Mouse (Mus musculus) limb, embryonic 14.5 days (tissue): ENCODE measurements around the gene Mutyh. TPM values are rescaled to one million over a fixed set of nuclear protein-coding genes. Genes with fewer than 3 reads are reported as not detected.

Experiments used
- ATAC-seq: fragments of 200-750 bp; cut with Nextera tagmentation; 2 replicates; pipeline ENCODE4 v1.8.0; 2017; ENCODE audit warnings: low read depth, moderate number of reproducible peaks, moderate TSS enrichment; ENCODE audit not compliant: low FRiP score
- DNase-seq: peaks from one replicate; pipeline ENCODE4 v3.0.0-alpha.2; 2015; ENCODE audit warnings: low spot score
- H3K27ac ChIP-seq: fragments of 300-500 bp; sonication (generic); replicated peaks from 2 replicates; pipeline ENCODE4 v1.5.1; 2014; ENCODE audit warnings: low read depth, mild to moderate bottlenecking, low read length, moderate library complexity, mixed read lengths
- H3K27me3 ChIP-seq: fragments of 300-500 bp; sonication (generic); 2 replicates; pipeline ENCODE4 v1.6.1; 2014; ENCODE audit warnings: low read length, mixed read lengths; ENCODE audit not compliant: control insufficient read depth, insufficient read depth
- H3K36me3 ChIP-seq: fragments of 300-500 bp; sonication (generic); 2 replicates; pipeline ENCODE4 v1.6.1; 2014; ENCODE audit warnings: mild to moderate bottlenecking, low read length, moderate library complexity, mixed read lengths; ENCODE audit not compliant: control insufficient read depth, insufficient read depth
- H3K4me1 ChIP-seq: fragments of 300-500 bp; sonication (generic); 2 replicates; pipeline ENCODE4 v1.6.1; 2014; ENCODE audit warnings: antibody characterized with exemption, low read length, mixed read lengths; ENCODE audit not compliant: control insufficient read depth, insufficient read depth
- H3K4me2 ChIP-seq: fragments of 300-500 bp; sonication (generic); replicated peaks from 2 replicates; pipeline ENCODE4 v1.6.1; 2014; ENCODE audit warnings: low read depth, mild to moderate bottlenecking, low read length, moderate library complexity; ENCODE audit not compliant: severe bottlenecking
- H3K4me3 ChIP-seq: fragments of 300-500 bp; sonication (generic); replicated peaks from 2 replicates; pipeline ENCODE4 v1.5.1; 2014; ENCODE audit warnings: low read length
- H3K9ac ChIP-seq: fragments of 300-500 bp; sonication (generic); 2 replicates; pipeline ENCODE4 v1.6.1; 2014; ENCODE audit warnings: mild to moderate bottlenecking, low read depth, low read length, moderate library complexity; ENCODE audit not compliant: severe bottlenecking
- H3K9me3 ChIP-seq: fragments of 300-500 bp; sonication (generic); 2 replicates; pipeline ENCODE4 v1.6.1; 2016; ENCODE audit warnings: low read length; ENCODE audit not compliant: control insufficient read depth
- POLR2A ChIP-seq: fragments of 200-500 bp; IDR thresholded peaks from 2 replicates; pipeline ENCODE4 v1.8.0; 2012; ENCODE audit warnings: inconsistent platforms, mild to moderate bottlenecking, moderate library complexity, borderline replicate concordance; ENCODE audit not compliant: insufficient read depth, insufficient read length; ENCODE audit errors: extremely low read depth
- WGBS: fragments of 180-500 bp; shearing (Covaris S2); extraction: QIAGEN DNeasy Blood & Tissue Kit; methylation state at CpG from one replicate; pipeline ENCODE4 v1.1.7; 2014; 5-methylcytosine and 5-hydroxymethylcytosine counted together
- polyA plus RNA-seq, 2 experiments: library from polyadenylated mRNA; depleted of rRNA in 1 of 2; stranded (reverse) in 1 of 2; unstranded in 1 of 2; fragments of >200 nt; fragmentation: Nextera tagmentation in 1 of 2; extraction: Ambion mirVana in 1 of 2; gene quantifications; 2 replicates each; pipeline versions ENCODE4 v1.2.1 to v1.2.3; 2012 to 2014

Mutyh gene
- polyA plus RNA-seq, 2 experiments: 10.2 to 26.8 TPM

DNA sequence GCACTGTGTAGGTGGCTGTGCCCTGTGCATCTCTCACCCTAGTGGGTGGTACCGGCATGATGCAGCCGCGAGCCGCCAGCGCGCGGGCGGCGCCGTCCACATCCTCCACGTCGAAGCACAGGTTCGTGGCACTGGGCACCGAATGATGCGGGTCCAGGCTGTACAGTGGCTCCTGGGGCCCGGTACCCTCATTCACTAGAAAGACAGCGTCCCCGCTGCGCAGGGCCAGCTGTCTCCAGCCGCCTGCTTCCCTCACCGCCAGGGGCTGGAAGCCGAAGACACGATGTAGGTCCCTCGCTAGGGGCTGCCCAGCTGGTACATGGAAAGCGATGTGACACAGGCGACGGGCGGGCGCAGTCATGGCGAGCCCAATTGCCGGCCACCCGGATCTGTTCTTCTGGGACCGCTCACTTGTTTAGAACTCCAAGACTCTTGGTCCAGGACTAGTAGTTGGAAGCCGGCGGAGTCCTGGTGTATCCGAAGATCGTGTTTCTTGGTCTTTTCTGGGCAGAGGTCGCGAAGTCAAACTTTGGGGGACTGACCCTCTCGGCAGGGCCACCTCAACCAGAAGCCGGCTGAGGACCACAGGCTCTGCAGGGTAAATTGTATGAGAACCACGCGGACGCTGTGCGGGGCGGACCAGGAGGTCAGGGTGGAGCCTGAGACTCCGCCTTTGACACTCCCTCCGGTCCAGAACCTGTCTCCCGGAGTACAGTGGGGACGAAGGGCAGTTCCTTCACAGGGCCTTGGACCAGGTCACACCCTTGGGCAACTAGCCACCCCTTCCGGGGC, 13.6 kb downstream of the Mutyh start:
- ATAC-seq (peak; percentile 78), DNase-seq (peak; percentile 52)
- Histone ChIP-seq H3K27me3 (peaks cover 13% of the 10 kb centered on the region; the same call in 1 of the 2 replicates), H3K27ac (no peak overlapping the region), H3K36me3 (peaks cover 12% of the 10 kb centered on the region; the same call in 1 of the 2 replicates), H3K9me3 (no peaks in the 10 kb centered on the region), H3K4me1 (peaks cover 4% of the 10 kb centered on the region; the same call in 1 of the 2 replicates), H3K4me3 (peak overlapping the region; percentile 52), H3K4me2 (peak overlapping the region; percentile 98), H3K9ac (peak overlapping the region; percentile 55)
- TF ChIP-seq POLR2A: no peak
- 1% methylated on average over 50 of the region's 51 CpGs for WGBS

DNA sequence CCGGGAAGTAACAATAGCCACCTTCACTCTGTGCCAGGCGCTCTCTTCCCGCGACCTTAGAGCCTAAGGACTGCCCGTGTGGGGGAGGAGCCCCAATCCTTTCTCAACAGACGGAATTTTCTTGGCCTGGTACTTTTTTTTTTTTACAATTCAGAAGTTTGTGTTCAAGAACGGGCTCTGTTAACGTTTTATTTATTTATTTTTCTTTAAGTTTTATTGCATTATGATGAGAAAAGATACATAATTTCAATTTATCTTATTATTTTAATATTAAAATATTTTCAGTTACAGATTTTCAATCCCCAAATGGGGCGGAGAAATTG, 14.1 kb downstream of the Mutyh start, which contains the start of gene Hpdl:
Gene Hpdl (minus strand): TSS at position 14 of the 323 bp plus-strand sequence.
- Histone ChIP-seq H3K4me1 (peaks cover 4% of the 10 kb centered on the region; the same call in 1 of the 2 replicates), H3K36me3 (peaks cover 7% of the 10 kb centered on the region; the same call in 1 of the 2 replicates), H3K4me2 (peak within 1 kb of the TSS; percentile 98), H3K4me3 (peak within 1 kb of the TSS; percentile 52), H3K9me3 (no peaks in the 10 kb centered on the region), H3K9ac (peak within 1 kb of the TSS; percentile 55), H3K27me3 (peaks cover 13% of the 10 kb centered on the region; the same call in 1 of the 2 replicates), H3K27ac (no peak within 1 kb of the TSS)
- ATAC-seq (peak; percentile 38; the same call in 1 of the 2 replicates), DNase-seq (no peak)
- no peak for TF ChIP-seq POLR2A
- WGBS: 11% methylated on average over 9 of the region's 9 CpGs

DNA sequence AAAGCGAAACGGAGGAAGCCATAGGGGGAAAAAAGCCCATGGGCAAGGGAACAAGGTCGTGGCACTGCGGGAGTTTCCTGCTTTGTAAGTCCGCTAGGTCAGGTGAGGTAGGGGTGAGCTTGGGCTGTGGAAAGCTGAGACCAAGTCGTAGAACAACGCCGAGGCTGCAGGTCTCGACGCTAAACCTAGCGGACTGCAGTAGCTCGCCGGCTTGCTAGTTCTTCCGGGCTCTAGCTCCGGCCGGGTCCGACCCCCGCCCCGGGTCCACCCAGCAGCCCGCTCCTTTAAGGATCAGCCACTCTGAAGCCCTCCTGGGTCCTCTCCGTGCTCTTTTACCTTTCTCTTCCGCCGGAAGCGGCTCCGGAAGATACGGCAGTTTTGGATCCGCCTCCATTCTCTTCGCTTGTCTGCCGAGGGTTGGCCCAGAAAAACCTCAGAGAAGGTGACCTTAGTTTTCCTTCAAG, 17.1 kb downstream of the Mutyh start:
- Histone ChIP-seq H3K9me3 (no peaks in the 10 kb centered on the region), H3K27me3 (peaks cover 13% of the 10 kb centered on the region; the same call in 1 of the 2 replicates), H3K27ac (peak overlapping the region; percentile 67), H3K4me3 (peak overlapping the region; percentile 55), H3K4me2 (peak overlapping the region; percentile 66), H3K36me3 (no peaks in the 10 kb centered on the region), H3K4me1 (peaks cover 4% of the 10 kb centered on the region; the same call in 1 of the 2 replicates), H3K9ac (peak overlapping the region; percentile 75)
- TF ChIP-seq POLR2A: peak; percentile 59; the same call in 1 of the 2 replicates
- peak; percentile 66 for DNase-seq
- 4% methylated on average over 29 of the region's 29 CpGs for WGBS
- peak; percentile 62 for ATAC-seq

DNA sequence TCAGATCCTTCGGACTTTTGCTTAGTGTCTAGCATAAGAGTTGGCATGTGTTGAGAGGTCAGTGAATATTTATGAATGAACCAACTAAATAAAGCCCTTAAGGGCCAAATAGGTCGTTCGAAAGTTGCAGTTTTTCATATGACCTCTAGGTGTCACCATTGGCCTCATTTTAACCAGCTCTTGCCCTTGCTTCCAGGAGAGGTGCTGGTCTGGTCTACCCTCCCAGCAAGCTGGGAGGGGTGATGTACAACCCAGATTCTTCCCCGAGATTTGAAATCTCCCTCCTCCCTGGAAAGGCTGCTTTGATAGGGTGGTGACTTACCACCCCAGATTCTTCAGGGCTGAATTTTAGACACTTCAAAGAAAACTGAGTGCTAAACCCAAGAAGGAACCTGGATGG, 20.3 kb downstream of the Mutyh start:
- Histone ChIP-seq H3K27me3 (no peaks in the 10 kb centered on the region), H3K36me3 (no peaks in the 10 kb centered on the region), H3K4me1 (peaks cover 4% of the 10 kb centered on the region; the same call in 1 of the 2 replicates), H3K4me2 (no peak overlapping the region), H3K9me3 (no peaks in the 10 kb centered on the region), H3K9ac (no peak overlapping the region), H3K27ac (no peak overlapping the region), H3K4me3 (no peak overlapping the region)
- no peak for TF ChIP-seq POLR2A
- peak; percentile 91 for DNase-seq
- peak; percentile 50; the same call in 1 of the 2 replicates for ATAC-seq
- 4% methylated on average over 4 of the region's 4 CpGs for WGBS

DNA sequence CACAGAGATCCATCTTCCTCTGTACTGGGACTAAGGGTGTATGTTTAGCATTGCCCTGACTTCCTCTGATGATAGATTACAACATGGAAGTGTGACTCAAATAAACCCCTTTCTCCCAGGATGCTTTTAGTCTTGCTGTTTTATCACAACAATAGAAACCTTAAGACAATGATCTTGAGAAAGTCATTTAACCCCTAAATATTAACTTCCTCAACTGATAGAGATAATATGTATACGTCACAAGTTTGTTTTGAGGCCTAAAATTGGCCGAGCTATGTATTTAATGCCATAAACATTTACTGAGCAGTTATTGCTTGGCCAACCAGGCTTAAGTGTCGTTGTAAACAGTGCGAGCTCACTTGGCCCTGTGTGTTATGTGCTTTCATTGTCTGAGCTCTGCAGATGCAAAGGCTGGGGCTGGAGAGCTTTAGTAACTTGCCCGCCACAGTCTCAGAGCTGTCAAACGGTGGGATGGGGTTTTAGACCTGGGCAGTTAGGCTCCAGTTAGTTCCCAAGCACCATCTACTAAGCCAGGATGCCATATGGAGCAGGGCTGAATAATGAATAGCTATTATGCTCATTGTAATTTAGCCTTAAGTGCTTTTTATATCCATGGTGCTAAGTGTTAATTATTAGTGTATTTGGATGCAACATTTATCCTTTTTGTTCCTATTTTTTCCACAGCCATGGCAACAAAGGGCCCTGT, 22.0 kb downstream of the Mutyh start:
- Histone ChIP-seq H3K4me2 (no peak overlapping the region), H3K4me3 (no peak overlapping the region), H3K4me1 (peaks cover 4% of the 10 kb centered on the region; the same call in 1 of the 2 replicates), H3K9ac (no peak overlapping the region), H3K27ac (no peak overlapping the region), H3K36me3 (no peaks in the 10 kb centered on the region), H3K9me3 (no peaks in the 10 kb centered on the region), H3K27me3 (no peaks in the 10 kb centered on the region)
- WGBS: 50% methylated on average over 6 of the region's 6 CpGs
- DNase-seq (no peak), ATAC-seq (no peak)
- no peak for TF ChIP-seq POLR2A
